Mouse (Mus musculus): ENCODE data around the gene Lclat1. TPM values are rescaled to one million over a fixed set of nuclear protein-coding genes. Genes with fewer than 3 reads are reported as not detected.

Gene Lclat1
- polyA plus RNA-seq, 1 experiment, result 0.46 TPM

GRCm38 (mm10) chr17:73212754-73213153 is 105.0 kb downstream of the Lclat1 start:
- TF ChIP-seq GATA1 (IDR thresholded peaks at IDR 0.05; ENCODE audit: borderline replicate concordance, low read length) (no peak), FLI1 (IDR thresholded peaks at IDR 0.05; ENCODE audit: low read length) (no peak)
- H3K27me3 ChIP-seq (replicated peaks), result no peaks in the 10 kb centered on the region
- H3K4me3 ChIP-seq (replicated peaks), result no peak overlapping the region
- no peaks in the 10 kb centered on the region for H3K36me3 ChIP-seq (replicated peaks; ENCODE audit: low read length)
- H3K4me1 ChIP-seq, result no peaks in the 10 kb centered on the region
- no peaks in the 10 kb centered on the region for H3K9me3 ChIP-seq

DNA sequence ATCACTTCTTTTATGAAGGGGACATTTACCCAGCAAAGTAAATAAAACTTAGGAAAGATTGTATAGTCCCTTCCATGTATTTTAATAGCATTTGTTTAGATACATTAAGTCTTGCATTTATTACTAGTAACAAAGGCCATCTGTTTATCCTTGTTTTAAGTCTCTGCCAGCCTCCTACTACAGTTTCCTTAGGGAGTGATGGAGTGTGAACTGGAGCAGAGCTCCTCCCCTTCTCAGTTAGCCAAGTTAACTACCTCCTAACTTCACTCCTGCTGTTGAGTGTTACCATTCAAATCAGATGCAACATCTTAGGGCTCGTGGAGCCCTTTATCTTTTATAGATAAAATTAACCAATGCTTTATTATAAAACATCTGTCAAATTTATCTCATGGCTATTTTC is 105.4 kb downstream of the Lclat1 start:
- Histone ChIP-seq H3K36me3 (replicated peaks; ENCODE audit: low read length) (no peaks in the 10 kb centered on the region), H3K4me1 (no peaks in the 10 kb centered on the region), H3K9me3 (no peaks in the 10 kb centered on the region), H3K27me3 (replicated peaks) (no peaks in the 10 kb centered on the region), H3K4me3 (replicated peaks) (no peak overlapping the region)
- TF ChIP-seq GATA1 (IDR thresholded peaks at IDR 0.05; ENCODE audit: borderline replicate concordance, low read length), result no peak
- TF ChIP-seq FLI1 (IDR thresholded peaks at IDR 0.05; ENCODE audit: low read length), result no peak

DNA sequence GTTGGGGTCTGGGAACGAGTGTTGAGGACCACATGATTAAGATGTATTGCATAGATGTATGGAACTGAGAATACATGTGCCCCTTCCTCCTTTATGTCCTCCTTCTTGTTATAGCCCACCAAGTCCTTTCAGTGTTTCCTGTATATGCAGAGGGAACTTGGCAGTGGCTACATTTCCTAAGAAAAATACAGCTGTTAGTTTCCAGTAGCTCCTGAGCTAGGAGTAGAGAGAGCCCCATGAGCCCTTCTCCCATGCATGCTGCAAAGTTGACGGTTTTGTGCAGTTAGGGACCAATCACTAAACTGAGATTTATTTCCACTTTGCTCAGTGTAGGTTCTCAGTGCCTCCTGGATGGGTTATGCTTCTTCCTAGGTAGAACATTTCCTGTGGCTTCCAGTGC is 105.9 kb downstream of the Lclat1 start:
- Histone ChIP-seq H3K9me3 (no peaks in the 10 kb centered on the region), H3K4me3 (replicated peaks) (no peak overlapping the region), H3K36me3 (replicated peaks; ENCODE audit: low read length) (no peaks in the 10 kb centered on the region), H3K27me3 (replicated peaks) (no peaks in the 10 kb centered on the region), H3K4me1 (no peaks in the 10 kb centered on the region)
- TF ChIP-seq GATA1 (IDR thresholded peaks at IDR 0.05; ENCODE audit: borderline replicate concordance, low read length), result no peak
- TF ChIP-seq FLI1 (IDR thresholded peaks at IDR 0.05; ENCODE audit: low read length), result no peak

DNA sequence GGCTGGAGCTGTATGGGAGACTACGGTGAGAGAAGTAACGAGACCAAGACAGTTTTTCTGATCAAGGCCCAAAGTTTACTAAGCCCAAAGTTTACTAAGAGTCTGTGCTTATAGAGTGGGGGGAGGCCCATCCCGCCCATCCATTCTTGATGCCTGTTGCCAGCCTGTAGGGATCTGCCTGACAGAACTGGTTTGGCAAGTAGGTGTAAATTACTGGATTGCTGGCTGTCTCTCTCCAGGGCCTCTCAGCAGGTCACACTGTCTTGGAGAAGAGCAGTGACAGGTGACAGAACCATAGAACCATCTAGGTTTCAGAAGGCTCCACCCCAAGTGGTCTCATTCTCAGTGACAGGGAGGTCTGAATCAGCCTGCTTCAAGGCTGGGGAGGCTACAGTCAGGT is 109.5 kb downstream of the Lclat1 start:
- Histone ChIP-seq H3K4me1 (peaks cover 13% of the 10 kb centered on the region), H3K27me3 (replicated peaks) (no peaks in the 10 kb centered on the region), H3K9me3 (no peaks in the 10 kb centered on the region), H3K4me3 (replicated peaks) (no peak overlapping the region), H3K36me3 (replicated peaks; ENCODE audit: low read length) (no peaks in the 10 kb centered on the region)
- TF ChIP-seq GATA1 (IDR thresholded peaks at IDR 0.05; ENCODE audit: borderline replicate concordance, low read length) (no peak), FLI1 (IDR thresholded peaks at IDR 0.05; ENCODE audit: low read length) (no peak)

- no peaks in the 10 kb centered on the region for H3K9me3 ChIP-seq
- H3K36me3 ChIP-seq (replicated peaks; ENCODE audit: low read length), result no peaks in the 10 kb centered on the region
- peaks cover 35% of the 10 kb centered on the region for H3K4me1 ChIP-seq
- no peaks in the 10 kb centered on the region for H3K27me3 ChIP-seq (replicated peaks)
- no peak for TF ChIP-seq GATA1 (IDR thresholded peaks at IDR 0.05; ENCODE audit: borderline replicate concordance, low read length)
- no peak for TF ChIP-seq FLI1 (IDR thresholded peaks at IDR 0.05; ENCODE audit: low read length)
- H3K4me3 ChIP-seq (replicated peaks), result no peak overlapping the region
Measured at GRCm38 (mm10) chr17:73220746-73221145, 113.0 kb downstream of the Lclat1 start.

GRCm38 (mm10) chr17:73222077-73222476 is 114.3 kb downstream of the Lclat1 start:
- peaks cover 48% of the 10 kb centered on the region for H3K4me1 ChIP-seq
- H3K4me3 ChIP-seq (replicated peaks), result peak overlapping the region; percentile 38
- no peak for TF ChIP-seq FLI1 (IDR thresholded peaks at IDR 0.05; ENCODE audit: low read length)
- no peak for TF ChIP-seq GATA1 (IDR thresholded peaks at IDR 0.05; ENCODE audit: borderline replicate concordance, low read length)
- H3K36me3 ChIP-seq (replicated peaks; ENCODE audit: low read length), result no peaks in the 10 kb centered on the region
- no peaks in the 10 kb centered on the region for H3K27me3 ChIP-seq (replicated peaks)
- H3K9me3 ChIP-seq, result no peaks in the 10 kb centered on the region

DNA sequence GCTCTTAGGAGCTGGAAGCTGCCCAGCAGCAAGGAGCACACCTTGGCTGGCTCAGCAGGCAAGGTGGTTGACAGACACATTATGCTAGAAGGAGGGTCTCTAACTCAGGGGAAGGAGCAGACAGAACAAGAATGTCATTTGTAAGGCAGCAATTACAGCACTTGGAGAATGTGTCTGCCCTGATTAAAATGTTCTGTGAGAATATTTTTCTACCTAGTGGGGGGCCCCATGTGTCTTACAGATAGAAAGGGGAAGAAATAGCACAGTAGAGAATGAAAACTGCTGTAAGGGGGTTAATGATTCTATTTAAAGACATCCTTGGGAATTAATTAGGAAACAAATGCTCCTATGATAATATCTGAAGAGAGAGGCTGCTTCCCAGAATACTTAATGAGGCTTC is 117.7 kb downstream of the Lclat1 start:
- no peak overlapping the region for H3K4me3 ChIP-seq (replicated peaks)
- peaks cover 71% of the 10 kb centered on the region for H3K4me1 ChIP-seq
- no peaks in the 10 kb centered on the region for H3K36me3 ChIP-seq (replicated peaks; ENCODE audit: low read length)
- TF ChIP-seq FLI1 (IDR thresholded peaks at IDR 0.05; ENCODE audit: low read length) (no peak), GATA1 (IDR thresholded peaks at IDR 0.05; ENCODE audit: borderline replicate concordance, low read length) (no peak)
- no peaks in the 10 kb centered on the region for H3K9me3 ChIP-seq
- no peaks in the 10 kb centered on the region for H3K27me3 ChIP-seq (replicated peaks)

DNA sequence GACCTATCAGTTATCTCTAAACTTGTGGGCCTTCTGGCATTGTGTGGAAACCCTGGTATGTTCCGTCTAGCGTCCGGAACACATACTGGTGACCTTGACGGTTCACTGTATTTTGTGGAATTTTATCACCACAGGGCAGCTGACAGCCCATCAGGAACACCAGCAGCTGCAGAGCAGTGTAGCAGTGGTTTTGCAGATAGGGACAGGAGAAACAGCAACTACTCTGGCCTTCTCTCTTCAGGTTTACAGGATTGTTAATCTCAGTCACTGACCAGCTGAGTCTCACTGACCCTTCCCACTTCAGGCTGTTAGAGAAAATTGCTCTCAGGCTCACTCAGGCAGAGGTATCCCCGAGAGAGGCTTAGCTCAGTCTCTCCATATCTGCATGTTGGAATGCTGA is 118.2 kb downstream of the Lclat1 start:
- no peaks in the 10 kb centered on the region for H3K36me3 ChIP-seq (replicated peaks; ENCODE audit: low read length)
- H3K4me1 ChIP-seq, result peaks cover 72% of the 10 kb centered on the region
- TF ChIP-seq FLI1 (IDR thresholded peaks at IDR 0.05; ENCODE audit: low read length), result no peak
- no peak for TF ChIP-seq GATA1 (IDR thresholded peaks at IDR 0.05; ENCODE audit: borderline replicate concordance, low read length)
- no peaks in the 10 kb centered on the region for H3K9me3 ChIP-seq
- no peaks in the 10 kb centered on the region for H3K27me3 ChIP-seq (replicated peaks)
- peak overlapping the region; percentile 42 for H3K4me3 ChIP-seq (replicated peaks)

DNA sequence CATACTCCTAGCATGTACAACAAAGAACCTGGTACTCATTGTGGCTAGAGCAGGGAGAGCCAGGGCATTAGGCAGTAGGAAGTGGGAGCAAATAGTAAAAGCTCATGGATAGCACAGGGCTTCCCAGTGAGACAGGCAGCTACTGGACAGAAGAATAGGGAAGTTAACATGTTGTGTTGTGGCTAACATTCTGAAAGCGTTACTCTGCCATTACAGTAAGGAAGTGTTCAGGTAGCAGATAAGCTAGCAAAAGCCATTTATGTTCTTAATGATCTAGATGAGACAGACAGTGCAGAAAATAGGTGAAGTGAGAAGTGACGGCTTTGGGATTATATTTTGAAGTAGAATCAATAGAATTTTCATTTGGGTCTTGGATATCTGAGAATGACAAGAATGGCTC is 118.8 kb downstream of the Lclat1 start:
- Histone ChIP-seq H3K36me3 (replicated peaks; ENCODE audit: low read length) (no peaks in the 10 kb centered on the region), H3K9me3 (no peaks in the 10 kb centered on the region), H3K4me3 (replicated peaks) (no peak overlapping the region), H3K4me1 (peaks cover 67% of the 10 kb centered on the region), H3K27me3 (replicated peaks) (no peaks in the 10 kb centered on the region)
- TF ChIP-seq GATA1 (IDR thresholded peaks at IDR 0.05; ENCODE audit: borderline replicate concordance, low read length), result no peak
- no peak for TF ChIP-seq FLI1 (IDR thresholded peaks at IDR 0.05; ENCODE audit: low read length)

DNA sequence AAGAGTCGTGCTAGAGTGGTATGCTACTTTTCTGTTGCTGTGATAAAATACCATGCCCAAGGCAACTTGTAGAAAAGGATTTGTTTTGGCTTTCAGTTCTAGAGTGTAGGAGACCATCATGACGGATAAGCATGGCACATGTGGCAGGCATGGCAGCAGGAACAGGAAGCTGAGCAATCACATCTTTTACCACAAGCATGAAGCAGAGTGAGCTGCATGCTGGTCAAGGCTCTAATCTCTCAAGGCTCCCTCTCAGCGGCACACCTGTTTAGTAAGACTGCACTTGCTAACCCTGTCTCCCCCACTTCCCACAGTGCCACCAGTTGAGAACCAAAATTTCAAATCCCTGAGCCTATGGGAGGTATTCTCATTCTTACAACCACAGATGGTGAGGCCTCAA is 119.6 kb downstream of the Lclat1 start:
- H3K27me3 ChIP-seq (replicated peaks), result no peaks in the 10 kb centered on the region
- H3K36me3 ChIP-seq (replicated peaks; ENCODE audit: low read length), result no peaks in the 10 kb centered on the region
- peak overlapping the region; percentile 17 for H3K4me3 ChIP-seq (replicated peaks)
- no peak for TF ChIP-seq FLI1 (IDR thresholded peaks at IDR 0.05; ENCODE audit: low read length)
- no peak for TF ChIP-seq GATA1 (IDR thresholded peaks at IDR 0.05; ENCODE audit: borderline replicate concordance, low read length)
- no peaks in the 10 kb centered on the region for H3K9me3 ChIP-seq
- H3K4me1 ChIP-seq, result peaks cover 67% of the 10 kb centered on the region
